Mouse (Mus musculus) CH12.LX (cell line): ENCODE results near the gene Fndc5. TPM values are rescaled to one million over a fixed set of nuclear protein-coding genes. Genes with fewer than 3 reads are reported as not detected.

Source experiments
- DNase-seq: peaks from one replicate; pipeline ENCODE4 v3.0.0-alpha.2; 2013; ENCODE audit errors: extremely low read depth
- H3K27ac ChIP-seq: 2 replicates; pipeline ENCODE4 v1.5.1; 2012; ENCODE audit warnings: low read depth, mild to moderate bottlenecking, control low read depth, moderate library complexity; ENCODE audit not compliant: insufficient read depth
- H3K27me3 ChIP-seq: replicated peaks from 2 replicates; pipeline ENCODE3; 2012; ENCODE audit warnings: inconsistent platforms
- H3K36me3 ChIP-seq, 2 experiments: replicated peaks in 1 of 2; 2 replicates each; pipeline versions ENCODE3 to v1.6.1; 2012; ENCODE audit warnings: inconsistent platforms in 1 of 2, low read length in 1 of 2, mild to moderate bottlenecking in 1 of 2, mixed read lengths in 1 of 2, moderate library complexity in 1 of 2; ENCODE audit not compliant: control insufficient read depth in 1 of 2, insufficient read depth in 1 of 2
- H3K4me1 ChIP-seq, 2 experiments: 2 replicates each; pipeline ENCODE4 v1.6.1; 2012; ENCODE audit warnings: inconsistent platforms in 1 of 2, moderate library complexity in 1 of 2; ENCODE audit not compliant: insufficient read depth in 2 of 2, control insufficient read depth in 1 of 2
- H3K4me2 ChIP-seq: 2 replicates; pipeline ENCODE4 v1.6.1; 2012; ENCODE audit warnings: low read depth, mild to moderate bottlenecking, control low read depth; ENCODE audit not compliant: poor library complexity, insufficient read depth, severe bottlenecking
- H3K4me3 ChIP-seq, 3 experiments: fragments of 150-350 bp in 1 of 3; sonication (generic) in 1 of 3; replicated peaks in 1 of 3; 2 replicates each; pipeline versions ENCODE3 to v1.5.1; 2011 to 2012; ENCODE audit warnings: low read depth in 2 of 3, low read length in 2 of 3, mild to moderate bottlenecking in 2 of 3, moderate library complexity in 2 of 3, control low read depth in 1 of 3, improper control_type of control experiment in 1 of 3, inconsistent platforms in 1 of 3, mixed read lengths in 1 of 3; ENCODE audit not compliant: poor library complexity in 1 of 3
- H3K79me2 ChIP-seq: replicated peaks from 2 replicates; pipeline ENCODE4 v1.6.1; 2012; ENCODE audit warnings: mild to moderate bottlenecking, moderate library complexity; ENCODE audit not compliant: control insufficient read depth, poor library complexity, insufficient read depth, severe bottlenecking; ENCODE audit errors: extremely low read depth
- H3K9ac ChIP-seq: 2 replicates; pipeline ENCODE4 v1.6.1; 2012; ENCODE audit warnings: low read depth, mild to moderate bottlenecking, control low read depth, moderate library complexity; ENCODE audit not compliant: insufficient read depth
- H3K9me3 ChIP-seq: replicated peaks from 2 replicates; pipeline ENCODE3; 2012; ENCODE audit warnings: low read length, inconsistent platforms, mixed read lengths
- BHLHE40 ChIP-seq: IDR thresholded peaks from 2 replicates; pipeline ENCODE4 v1.6.1; 2011; ENCODE audit warnings: mild to moderate bottlenecking, low read depth, low read length, improper control_type of control experiment
- CHD1 ChIP-seq: IDR thresholded peaks from 2 replicates; pipeline ENCODE4 v1.6.1; 2012; ENCODE audit warnings: low read depth, low read length, improper control_type of control experiment, inconsistent platforms
- CTCF ChIP-seq, 2 experiments: IDR thresholded peaks in 1 of 2; conservative IDR thresholded peaks in 1 of 2; 2 replicates each; pipeline ENCODE4 v1.5.1; 2011 to 2012; ENCODE audit warnings: low read depth in 2 of 2, low read length in 2 of 2, improper control_type of control experiment in 1 of 2, inconsistent platforms in 1 of 2, mild to moderate bottlenecking in 1 of 2, moderate library complexity in 1 of 2
- ELF1 ChIP-seq: IDR thresholded peaks from 2 replicates; pipeline ENCODE4 v1.6.1; 2014; ENCODE audit warnings: low read depth, mild to moderate bottlenecking, inconsistent platforms, low read length, improper control_type of control experiment
- HCFC1 ChIP-seq: IDR thresholded peaks from 2 replicates; pipeline ENCODE4 v1.6.1; 2012; ENCODE audit warnings: low read depth, mild to moderate bottlenecking, inconsistent platforms, low read length, improper control_type of control experiment
- JUN ChIP-seq: IDR thresholded peaks from 2 replicates; pipeline ENCODE4 v1.6.1; 2011; ENCODE audit warnings: low read depth, mild to moderate bottlenecking, low read length, improper control_type of control experiment, moderate library complexity; ENCODE audit not compliant: insufficient read depth
- KAT2A ChIP-seq: IDR thresholded peaks from 2 replicates; pipeline ENCODE4 v1.6.1; 2012; ENCODE audit warnings: low read length, improper control_type of control experiment, inconsistent platforms; ENCODE audit not compliant: insufficient replicate concordance
- MAX ChIP-seq: IDR thresholded peaks from 2 replicates; pipeline ENCODE4 v1.6.1; 2011; ENCODE audit warnings: low read length, improper control_type of control experiment
- MEF2A ChIP-seq: IDR thresholded peaks from 2 replicates; pipeline ENCODE4 v1.6.1; 2014; ENCODE audit warnings: low read depth, mild to moderate bottlenecking, inconsistent platforms, low read length, improper control_type of control experiment, borderline replicate concordance
- MYC ChIP-seq: IDR thresholded peaks from 2 replicates; pipeline ENCODE4 v1.6.1; 2011; ENCODE audit warnings: low read depth, mild to moderate bottlenecking, improper control_type of control experiment, low read length
- NELFE ChIP-seq: IDR thresholded peaks from 2 replicates; pipeline ENCODE4 v1.6.1; 2011; ENCODE audit warnings: low read depth, low read length, improper control_type of control experiment
- NRF1 ChIP-seq: IDR thresholded peaks from 2 replicates; pipeline ENCODE4 v1.6.1; 2014; ENCODE audit warnings: low read depth, mild to moderate bottlenecking, inconsistent platforms, low read length, improper control_type of control experiment, moderate library complexity
- PAX5 ChIP-seq: IDR thresholded peaks from 2 replicates; pipeline ENCODE4 v1.6.1; 2012; ENCODE audit warnings: low read length, inconsistent platforms, mixed read lengths
- POLR2AphosphoS2 ChIP-seq: IDR thresholded peaks from 2 replicates; pipeline ENCODE4 v1.6.1; 2011; ENCODE audit warnings: low read depth, low read length, improper control_type of control experiment
- RAD21 ChIP-seq: IDR thresholded peaks from 2 replicates; pipeline ENCODE4 v1.6.1; 2011; ENCODE audit warnings: low read depth, mild to moderate bottlenecking, low read length, improper control_type of control experiment, moderate library complexity
- RCOR1 ChIP-seq: conservative IDR thresholded peaks from 2 replicates; pipeline ENCODE4 v1.6.1; 2012; ENCODE audit warnings: low read depth, mild to moderate bottlenecking, inconsistent platforms, low read length, improper control_type of control experiment
- SMC3 ChIP-seq: IDR thresholded peaks from 2 replicates; pipeline ENCODE4 v1.6.1; 2011; ENCODE audit warnings: low read depth, low read length, improper control_type of control experiment
- TBP ChIP-seq: conservative IDR thresholded peaks from 2 replicates; pipeline ENCODE4 v1.6.1; 2011; ENCODE audit warnings: low read depth, low read length, improper control_type of control experiment
- TCF12 ChIP-seq: IDR thresholded peaks from 2 replicates; pipeline ENCODE4 v1.6.1; 2014; ENCODE audit warnings: low read depth, mild to moderate bottlenecking, inconsistent platforms, low read length, improper control_type of control experiment
- USF2 ChIP-seq: conservative IDR thresholded peaks from 2 replicates; pipeline ENCODE4 v1.6.1; 2011; ENCODE audit warnings: low read depth, low read length, improper control_type of control experiment
- ZC3H11A ChIP-seq: IDR thresholded peaks from 2 replicates; pipeline ENCODE4 v1.6.1; 2012; ENCODE audit warnings: low read depth, mild to moderate bottlenecking, inconsistent platforms, low read length, improper control_type of control experiment
- ZKSCAN1 ChIP-seq: IDR thresholded peaks from 2 replicates; pipeline ENCODE4 v1.6.1; 2012; ENCODE audit warnings: low read depth, inconsistent platforms, low read length, improper control_type of control experiment, borderline replicate concordance
- ZMIZ1 ChIP-seq: IDR thresholded peaks from 2 replicates; pipeline ENCODE4 v1.6.1; 2012; ENCODE audit warnings: low read depth, mild to moderate bottlenecking, inconsistent platforms, low read length, improper control_type of control experiment
- dilution Hi-C: fragments of 300-500 bp; cut with MboI; formaldehyde crosslinking; loops from 2 replicates; pipeline ENCODE4 v1.14.3; 2020; ENCODE audit warnings: low sequenced_read_pairs; ENCODE audit not compliant: extremely low pct_unique_long_range_greater_than_20kb, extremely low pct_ligation_motif_present
- in situ Hi-C: fragments of 300-500 bp; cut with MboI; formaldehyde crosslinking; loops from 3 replicates; pipeline ENCODE4 v1.14.3; 2019; ENCODE audit warnings: low sequenced_read_pairs, low pct_ligation_motif_present, low pct_unique_long_range_greater_than_20kb, mixed read lengths
- polyA plus RNA-seq: library from polyadenylated mRNA; unstranded; fragments of >175 nt; gene quantifications from 2 replicates; pipeline ENCODE4 v1.2.1, GENCODE M21; 2012; ENCODE audit warnings: low read depth; ENCODE audit not compliant: insufficient read length
- total RNA-seq, 2 experiments: library from RNA; depleted of rRNA; stranded (reverse); fragments of 300-350 nt in 1 of 2; fragments of >200 nt in 1 of 2; gene quantifications; 2 replicates each; pipeline ENCODE4 v1.2.3; 2012 to 2014

Fndc5 gene
- total and polyA plus RNA-seq, 3 experiments = 0.17 to 0.33 TPM; not detected in 1

DNA sequence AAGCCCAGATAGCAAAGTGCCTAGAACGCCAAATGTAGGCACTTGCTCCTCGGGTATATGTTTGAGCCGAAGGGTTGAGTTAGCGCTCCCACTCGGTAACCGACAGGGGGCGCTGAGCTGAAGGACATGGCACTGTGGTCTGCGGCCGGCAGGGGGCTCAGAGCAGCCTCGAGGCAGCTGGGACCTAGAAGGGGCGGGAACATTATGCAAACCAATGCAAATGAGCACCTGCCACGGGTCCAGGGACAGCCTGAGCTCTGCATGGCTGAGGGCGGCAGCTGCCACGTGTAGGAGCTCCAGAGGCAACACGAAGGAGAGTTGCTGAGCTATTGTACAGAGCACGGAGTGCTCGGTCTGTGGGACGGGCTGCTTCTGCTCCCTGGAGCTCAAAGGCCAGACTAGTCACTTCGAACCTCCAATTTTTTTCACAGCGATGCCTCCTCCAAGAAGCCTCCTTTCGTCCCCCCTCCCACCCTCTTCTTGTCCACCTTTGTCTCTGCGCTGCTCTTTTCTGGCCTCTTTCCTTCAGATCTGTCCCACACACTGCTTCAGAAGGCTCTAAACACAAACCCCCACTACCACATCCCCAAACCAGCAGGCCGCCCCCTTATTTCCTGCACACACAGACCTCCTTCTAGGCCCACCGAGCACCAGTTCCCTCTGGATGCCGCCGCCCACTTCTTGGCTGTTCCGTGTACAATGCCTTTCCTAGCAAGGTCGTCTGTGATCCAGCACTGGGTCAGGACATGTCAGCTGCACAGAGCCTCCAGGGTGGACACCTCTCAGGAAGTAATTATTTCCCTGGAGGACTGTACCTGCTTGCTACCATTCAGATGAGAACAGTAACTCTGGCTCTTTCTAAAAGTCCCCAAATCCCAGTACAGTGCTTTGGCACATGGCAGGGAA is 23.5 kb upstream of the Fndc5 start:
- in situ Hi-C loops = no loop called here
- peaks cover 10% of the 10 kb centered on the region for H3K9me3 ChIP-seq
- no peak overlapping the region for H3K4me3 ChIP-seq
- H3K36me3 ChIP-seq = no peaks in the 10 kb centered on the region
- no peak overlapping the region for H3K27ac ChIP-seq
- no peaks in the 10 kb centered on the region for H3K79me2 ChIP-seq
- H3K4me2 ChIP-seq = no peak overlapping the region
- peaks cover 71% of the 10 kb centered on the region for H3K27me3 ChIP-seq
- peak; percentile 90 for DNase-seq
- H3K4me1 ChIP-seq = peaks cover 6 to 9% of the 10 kb centered on the region in 2 experiments
- TF ChIP-seq HCFC1 = no peak
- peak; percentile 66 for TF ChIP-seq SMC3
- TF ChIP-seq ZMIZ1 = no peak
- TF ChIP-seq NRF1 = no peak
- TF ChIP-seq KAT2A = no peak
- TF ChIP-seq TBP = no peak
- TF ChIP-seq CTCF (conservative IDR thresholded peaks at IDR 0.05 in 1 of 2, IDR thresholded peaks at IDR 0.05 in 1 of 2; ENCODE audit: low read depth in 2 of 2, low read length in 2 of 2) = peak in 1 of 2 experiments; percentile 99; a peak in 2 of 4 replicates
- no peak for TF ChIP-seq ELF1
- peak; percentile 23 for TF ChIP-seq RAD21
- peak; percentile 96 for TF ChIP-seq MAX
- peak; percentile 74 for TF ChIP-seq TCF12
- no peak for TF ChIP-seq JUN
- no peak for TF ChIP-seq PAX5
- TF ChIP-seq ZC3H11A = no peak
- no peak for TF ChIP-seq MEF2A
- TF ChIP-seq MYC = peak; percentile 71
- TF ChIP-seq USF2 = no peak
- no peak for TF ChIP-seq POLR2AphosphoS2
- TF ChIP-seq BHLHE40 = peak; percentile 75
- TF ChIP-seq ZKSCAN1 = no peak
- TF ChIP-seq NELFE = peak; percentile 65; the same call in 1 of the 2 replicates
- no peak for TF ChIP-seq RCOR1
- no peak for TF ChIP-seq CHD1
- TF ChIP-seq, all 38 proteins: peak for 8
- dilution Hi-C loops = no loop called here
- no peak overlapping the region for H3K9ac ChIP-seq
